Mouse (Mus musculus): ENCODE data around the gene Asb12. TPM values are rescaled to one million over a fixed set of nuclear protein-coding genes. Genes with fewer than 3 reads are reported as not detected.
A peak's percentile ranks its signal among the peaks of the same experiment; 100 is the strongest.

Asb12 gene
- polyA plus RNA-seq, 1 experiment, result not detected

DNA sequence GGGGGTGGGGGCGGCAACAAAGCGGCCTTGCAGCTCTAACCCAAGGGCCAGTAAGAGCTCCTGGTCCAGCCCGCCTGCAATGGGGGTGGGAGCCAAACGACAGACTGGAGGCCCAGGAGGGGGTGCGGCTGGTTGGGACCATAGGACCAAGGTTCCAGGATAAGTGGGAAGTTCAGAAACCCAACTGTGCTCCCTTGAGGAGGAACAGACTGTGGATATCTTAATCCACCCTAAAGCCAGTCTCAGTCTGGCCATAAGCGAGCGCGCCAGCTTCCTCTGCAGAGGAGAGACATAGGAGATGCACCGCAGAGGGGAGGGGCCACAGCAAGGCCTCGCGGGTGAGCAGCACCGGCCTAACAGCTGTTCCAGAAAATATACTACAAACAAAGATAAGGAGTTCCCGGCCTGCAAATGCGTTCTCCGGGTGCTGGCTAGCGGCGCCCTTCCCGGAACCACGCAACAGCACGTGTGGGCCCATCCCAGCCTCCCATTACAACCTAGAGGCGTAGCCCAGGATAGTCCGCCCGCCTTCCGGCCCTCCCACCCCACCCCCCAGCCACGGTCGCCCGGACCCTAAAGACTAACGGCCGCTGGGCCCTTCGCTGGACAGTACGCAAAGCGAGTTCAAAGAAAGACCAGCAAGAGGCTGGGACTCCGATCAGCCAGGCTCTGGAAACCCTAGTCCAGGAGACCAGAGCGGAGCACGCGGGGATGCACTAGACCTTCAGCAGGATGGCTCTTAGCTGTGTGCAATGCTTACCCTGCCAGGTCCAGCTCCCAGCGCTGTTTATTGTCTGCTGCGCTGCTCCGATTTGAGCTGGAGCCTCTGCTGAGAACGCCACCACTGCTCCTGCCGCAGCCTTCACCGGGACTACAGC lies 113.7 kb downstream of the Asb12 start:
- 0 out of 2 replicates have a peak, but pooled peaks cover 2% of the 10 kb centered on the region for H3K4me1 ChIP-seq (ENCODE audit: control insufficient read depth, insufficient read depth, low read length)
- H3K4me3 ChIP-seq (ENCODE audit: insufficient read depth, low read length), result peak overlapping the region; percentile 81
- TF ChIP-seq CTCF (IDR thresholded peaks at IDR 0.05; ENCODE audit: borderline replicate concordance, insufficient read depth, low read length) (no peak), POLR2A (IDR thresholded peaks at IDR 0.05; ENCODE audit: low read depth, low read length) (peak; percentile 63; the same call in 1 of the 2 replicates)
- peak overlapping the region; percentile 77 for H3K27ac ChIP-seq (ENCODE audit: insufficient read depth, low read length)

DNA sequence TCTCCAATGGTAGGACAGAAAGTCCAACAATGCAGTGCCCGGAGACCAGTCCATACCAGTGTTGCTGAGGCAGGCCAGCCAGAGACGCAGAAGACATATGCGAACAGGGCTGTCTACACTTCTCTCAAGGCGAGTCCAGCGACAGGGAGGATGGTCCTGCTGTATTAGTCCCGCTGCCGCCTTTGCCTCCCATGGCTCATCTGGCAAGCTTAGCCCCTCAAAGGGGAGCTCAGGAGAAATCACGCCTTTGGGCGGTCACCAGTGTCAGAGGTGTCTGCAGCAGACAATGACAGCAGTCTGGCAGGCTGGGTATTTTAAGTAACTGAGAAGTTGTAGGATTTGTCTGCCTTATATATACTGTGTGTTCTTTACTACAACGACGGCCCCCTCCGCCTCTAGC lies 114.4 kb downstream of the Asb12 start:
- Histone ChIP-seq H3K4me1 (ENCODE audit: control insufficient read depth, insufficient read depth, low read length) (0 out of 2 replicates have a peak, but pooled peaks cover 2% of the 10 kb centered on the region), H3K27ac (ENCODE audit: insufficient read depth, low read length) (peak overlapping the region; percentile 77), H3K4me3 (ENCODE audit: insufficient read depth, low read length) (peak overlapping the region; percentile 81)
- TF ChIP-seq CTCF (IDR thresholded peaks at IDR 0.05; ENCODE audit: borderline replicate concordance, insufficient read depth, low read length) (no peak), POLR2A (IDR thresholded peaks at IDR 0.05; ENCODE audit: low read depth, low read length) (no peak)

DNA sequence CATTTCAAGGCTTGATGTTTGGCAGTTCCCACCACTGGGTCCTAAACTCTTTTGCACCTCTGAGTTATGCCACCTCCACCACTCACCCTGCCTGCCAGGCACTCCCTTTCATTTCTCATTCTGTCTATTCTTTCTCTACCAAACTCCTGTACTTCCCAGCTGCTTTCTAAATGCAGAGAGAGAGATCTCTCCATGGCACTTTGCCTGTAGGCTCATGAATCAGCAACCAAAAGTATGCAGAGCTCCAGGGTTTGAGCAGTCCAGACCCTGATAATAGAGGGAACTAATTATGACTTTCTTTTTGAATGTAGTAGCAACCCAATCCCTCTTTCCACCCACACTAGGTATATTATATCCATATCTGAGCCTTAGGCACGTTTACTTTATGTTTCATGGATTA lies 115.5 kb downstream of the Asb12 start:
- Histone ChIP-seq H3K4me1 (ENCODE audit: control insufficient read depth, insufficient read depth, low read length) (0 out of 2 replicates have a peak, but pooled peaks cover 2% of the 10 kb centered on the region), H3K27ac (ENCODE audit: insufficient read depth, low read length) (peak overlapping the region; percentile 68), H3K4me3 (ENCODE audit: insufficient read depth, low read length) (no peak overlapping the region)
- TF ChIP-seq CTCF (IDR thresholded peaks at IDR 0.05; ENCODE audit: borderline replicate concordance, insufficient read depth, low read length) (no peak), POLR2A (IDR thresholded peaks at IDR 0.05; ENCODE audit: low read depth, low read length) (no peak)

DNA sequence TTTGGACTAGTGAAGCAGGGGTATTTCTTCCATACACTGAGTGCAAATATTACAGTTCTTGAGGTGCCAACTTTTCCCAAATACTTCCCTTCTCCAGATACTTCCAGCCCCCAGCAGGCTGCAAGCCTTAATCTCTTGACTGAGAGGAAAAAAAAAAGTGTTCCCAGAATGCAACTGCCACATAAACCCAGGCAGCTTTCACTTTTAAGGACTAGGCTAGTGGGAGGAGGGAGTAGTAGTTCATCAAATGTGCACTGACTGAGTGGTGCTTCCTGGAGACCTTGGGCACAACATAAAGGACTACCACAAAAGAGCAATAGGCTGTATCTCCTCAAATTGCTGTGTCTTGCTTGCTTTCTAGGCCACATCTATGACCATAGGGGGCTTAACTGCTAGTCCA lies 116.5 kb downstream of the Asb12 start:
- TF ChIP-seq POLR2A (IDR thresholded peaks at IDR 0.05; ENCODE audit: low read depth, low read length), result no peak
- 0 out of 2 replicates have a peak, but pooled peaks cover 2% of the 10 kb centered on the region for H3K4me1 ChIP-seq (ENCODE audit: control insufficient read depth, insufficient read depth, low read length)
- H3K27ac ChIP-seq (ENCODE audit: insufficient read depth, low read length), result no peak overlapping the region
- no peak overlapping the region for H3K4me3 ChIP-seq (ENCODE audit: insufficient read depth, low read length)

DNA sequence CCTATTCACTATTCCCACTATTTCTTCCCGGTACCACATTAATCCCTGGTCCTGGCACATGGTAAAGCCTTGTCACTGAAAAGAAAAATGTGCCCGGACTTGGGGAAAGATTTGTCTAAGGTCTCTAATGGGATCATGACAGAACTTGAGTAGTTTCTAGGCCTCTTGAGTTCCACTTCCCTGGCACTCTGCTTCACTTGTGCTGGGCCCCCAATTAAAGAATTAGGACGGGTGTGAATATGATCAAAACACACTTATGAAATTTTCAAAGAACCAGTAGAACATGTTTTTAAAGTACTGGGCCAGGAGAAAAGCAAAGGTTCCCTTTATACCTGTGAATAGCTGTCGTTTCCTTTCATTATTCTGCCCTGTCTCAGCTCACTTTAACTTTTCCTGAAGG lies 119.3 kb downstream of the Asb12 start:
- no peak overlapping the region for H3K27ac ChIP-seq (ENCODE audit: insufficient read depth, low read length)
- 0 out of 2 replicates have a peak, but pooled peaks cover 2% of the 10 kb centered on the region for H3K4me1 ChIP-seq (ENCODE audit: control insufficient read depth, insufficient read depth, low read length)
- no peak overlapping the region for H3K4me3 ChIP-seq (ENCODE audit: insufficient read depth, low read length)
- no peak for TF ChIP-seq POLR2A (IDR thresholded peaks at IDR 0.05; ENCODE audit: low read depth, low read length)
- no peak for TF ChIP-seq CTCF (IDR thresholded peaks at IDR 0.05; ENCODE audit: borderline replicate concordance, insufficient read depth, low read length)

DNA sequence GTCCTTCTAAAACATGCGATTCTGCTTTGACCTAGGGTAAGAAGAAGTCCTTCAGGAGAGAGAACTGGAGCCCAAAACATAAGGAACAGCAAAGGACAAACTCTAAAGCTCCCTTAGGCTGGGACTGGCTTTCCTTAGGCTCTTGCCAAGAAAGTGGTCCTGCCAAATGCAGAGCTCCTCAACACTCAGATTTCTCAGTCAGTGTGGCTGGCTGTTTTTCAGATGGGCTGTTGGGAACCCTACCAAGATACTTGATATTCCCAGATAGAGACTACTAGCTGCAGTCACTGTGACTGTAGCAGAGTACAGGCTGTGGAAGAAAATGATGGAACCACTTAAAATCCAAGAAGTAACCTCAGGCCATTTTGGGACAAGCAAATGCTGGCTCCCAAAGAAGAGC lies 120.6 kb downstream of the Asb12 start:
- Histone ChIP-seq H3K4me3 (ENCODE audit: insufficient read depth, low read length) (no peak overlapping the region), H3K4me1 (ENCODE audit: control insufficient read depth, insufficient read depth, low read length) (no peaks in the 10 kb centered on the region), H3K27ac (ENCODE audit: insufficient read depth, low read length) (no peak overlapping the region)
- no peak for TF ChIP-seq CTCF (IDR thresholded peaks at IDR 0.05; ENCODE audit: borderline replicate concordance, insufficient read depth, low read length)
- TF ChIP-seq POLR2A (IDR thresholded peaks at IDR 0.05; ENCODE audit: low read depth, low read length), result no peak

Other genes starting within 250 kb of the Asb12 start
- 7.8 and 12.7 TPM in 2 replicates for gene Amer1, start 113.1 kb downstream of the Asb12 start, polyA plus RNA-seq (2011; ENCODE audit: insufficient read length, low read depth, missing spikeins)
- not detected in 2 replicates for gene Pfn5, start 117 bp upstream of the Asb12 start, polyA plus RNA-seq (2011; ENCODE audit: insufficient read length, low read depth, missing spikeins)
- gene Zc4h2, start 100.5 kb upstream of the Asb12 start, polyA plus RNA-seq (2011; ENCODE audit: insufficient read length, low read depth, missing spikeins), result 12.6 and 17.6 TPM in 2 replicates
- gene Zc3h12b, start 153.7 kb upstream of the Asb12 start, polyA plus RNA-seq (2011; ENCODE audit: insufficient read length, low read depth, missing spikeins), result 5.8 and 6.1 TPM in 2 replicates